Mouse (Mus musculus): ENCODE results near the gene Ttn. TPM values are rescaled to one million over a fixed set of nuclear protein-coding genes. Genes with fewer than 3 reads are reported as not detected.
A peak's percentile ranks its signal among the peaks of the same experiment; 100 is the strongest.

Ttn gene
- polyA plus RNA-seq, 1 experiment: 0.04 TPM

DNA sequence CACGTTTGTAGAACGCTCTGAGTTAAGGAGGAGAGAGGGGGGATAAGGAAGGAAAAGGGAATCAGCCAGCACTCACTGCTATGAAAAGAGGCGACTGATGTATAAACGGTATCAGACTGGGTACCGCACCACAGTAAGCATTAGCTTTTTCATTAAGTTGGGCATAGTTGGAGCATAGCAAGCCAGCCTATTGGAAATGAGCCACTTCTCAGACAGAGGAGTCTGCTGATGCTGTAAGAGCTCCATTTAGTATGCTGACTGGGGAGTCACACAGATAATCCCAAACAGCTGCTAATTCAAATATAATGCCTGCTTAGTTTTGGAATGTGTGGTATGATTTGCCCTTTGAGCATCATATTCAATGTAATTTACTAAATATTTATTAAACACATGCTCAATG, 2.0 kb upstream of the Ttn start:
- TF ChIP-seq CTCF (IDR thresholded peaks at IDR 0.05; ENCODE audit: borderline replicate concordance, insufficient read depth, low read length) (no peak), POLR2A (IDR thresholded peaks at IDR 0.05; ENCODE audit: low read depth, low read length) (no peak)
- Histone ChIP-seq H3K27ac (ENCODE audit: insufficient read depth, low read length) (no peak overlapping the region), H3K4me3 (ENCODE audit: insufficient read depth, low read length) (no peak overlapping the region), H3K4me1 (ENCODE audit: control insufficient read depth, insufficient read depth, low read length) (no peaks in the 10 kb centered on the region)

DNA sequence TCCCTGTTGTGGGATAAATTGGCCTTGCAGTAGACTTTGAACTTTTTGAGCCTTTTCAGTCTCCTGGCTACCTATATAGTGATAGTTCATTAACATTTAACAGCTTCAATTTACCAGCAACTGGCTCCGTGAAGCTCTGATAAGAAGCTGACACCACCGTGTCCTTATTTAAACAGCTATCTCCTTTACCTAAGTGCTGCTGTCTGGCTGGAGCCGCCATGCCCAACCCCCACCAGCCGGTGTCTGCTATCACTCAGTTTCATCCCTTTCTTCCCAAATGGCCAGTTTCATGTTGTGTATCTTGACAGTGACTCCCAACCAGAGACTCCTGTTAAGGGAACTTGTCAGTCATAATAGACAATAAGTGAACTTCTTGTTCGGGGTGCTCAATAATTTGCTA, 1.3 kb upstream of the Ttn start:
- no peak overlapping the region for H3K4me3 ChIP-seq (ENCODE audit: insufficient read depth, low read length)
- no peak for TF ChIP-seq POLR2A (IDR thresholded peaks at IDR 0.05; ENCODE audit: low read depth, low read length)
- no peak for TF ChIP-seq CTCF (IDR thresholded peaks at IDR 0.05; ENCODE audit: borderline replicate concordance, insufficient read depth, low read length)
- no peak overlapping the region for H3K27ac ChIP-seq (ENCODE audit: insufficient read depth, low read length)
- no peaks in the 10 kb centered on the region for H3K4me1 ChIP-seq (ENCODE audit: control insufficient read depth, insufficient read depth, low read length)

DNA sequence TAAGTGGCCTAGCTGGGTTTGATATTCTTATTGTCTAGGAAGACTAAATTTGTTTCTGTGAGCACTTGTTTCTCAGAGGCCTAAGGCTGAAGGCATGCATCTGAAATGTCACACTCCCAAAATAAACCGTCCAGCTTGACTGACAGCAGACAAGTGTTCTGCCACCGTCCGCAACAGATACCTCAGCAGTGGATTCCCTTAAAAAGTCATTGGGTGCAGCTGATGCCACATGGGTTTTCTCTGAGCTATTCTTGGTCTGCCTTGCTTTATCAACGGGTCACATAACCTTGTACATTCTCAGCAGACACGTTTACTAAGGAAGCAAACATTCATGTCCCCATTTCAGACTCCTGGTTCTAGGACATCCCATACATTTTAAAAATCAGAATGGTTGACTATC, 630 bp downstream of the Ttn start:
- Histone ChIP-seq H3K27ac (ENCODE audit: insufficient read depth, low read length) (no peak overlapping the region), H3K4me1 (ENCODE audit: control insufficient read depth, insufficient read depth, low read length) (no peaks in the 10 kb centered on the region), H3K4me3 (ENCODE audit: insufficient read depth, low read length) (no peak overlapping the region)
- TF ChIP-seq CTCF (IDR thresholded peaks at IDR 0.05; ENCODE audit: borderline replicate concordance, insufficient read depth, low read length) (no peak), POLR2A (IDR thresholded peaks at IDR 0.05; ENCODE audit: low read depth, low read length) (no peak)

DNA sequence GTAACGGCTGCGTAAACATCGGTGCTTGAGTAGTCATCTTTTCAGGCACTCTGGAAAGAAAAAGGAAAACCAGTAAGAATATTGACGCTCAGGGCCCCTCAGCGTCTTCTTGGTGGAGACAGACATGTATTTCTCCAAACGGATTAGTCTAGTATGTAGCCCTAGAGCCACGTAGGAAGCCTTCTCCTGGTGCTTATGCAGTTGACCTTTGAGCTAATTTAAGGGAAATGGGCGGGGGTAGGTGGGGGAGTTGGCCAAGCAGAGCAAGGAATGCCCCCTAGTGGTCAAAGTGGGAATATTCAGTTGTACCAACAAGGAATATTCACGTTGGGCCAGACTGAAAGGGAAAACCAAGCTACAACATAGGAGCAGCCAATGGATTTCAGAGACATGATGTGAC, 2.2 kb downstream of the Ttn start:
- no peak overlapping the region for H3K4me3 ChIP-seq (ENCODE audit: insufficient read depth, low read length)
- H3K4me1 ChIP-seq (ENCODE audit: control insufficient read depth, insufficient read depth, low read length): no peaks in the 10 kb centered on the region
- H3K27ac ChIP-seq (ENCODE audit: insufficient read depth, low read length): no peak overlapping the region
- no peak for TF ChIP-seq POLR2A (IDR thresholded peaks at IDR 0.05; ENCODE audit: low read depth, low read length)
- 0 out of 2 replicates have a peak, but pooled peaks have one; percentile 5 for TF ChIP-seq CTCF (IDR thresholded peaks at IDR 0.05; ENCODE audit: borderline replicate concordance, insufficient read depth, low read length)

DNA sequence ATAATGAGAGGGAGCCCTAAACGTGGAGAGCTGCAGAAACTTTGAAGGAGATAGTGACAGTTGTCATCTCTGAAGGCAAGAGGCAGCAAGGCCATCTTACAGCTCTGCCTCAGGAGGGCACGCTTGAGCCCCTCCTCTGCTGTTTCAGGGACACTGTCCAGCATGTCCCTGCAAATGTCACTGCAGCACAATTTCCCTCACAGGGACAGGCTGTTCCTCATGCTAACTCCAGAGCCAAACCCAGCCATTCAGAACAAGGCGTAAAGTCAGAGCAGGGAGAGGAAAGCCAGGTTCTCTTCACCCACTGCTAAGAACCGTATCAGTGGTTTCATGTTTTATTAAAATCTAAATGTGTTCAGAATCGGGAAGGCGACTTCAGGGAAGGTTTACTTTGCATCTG, 4.7 kb downstream of the Ttn start:
- TF ChIP-seq POLR2A (IDR thresholded peaks at IDR 0.05; ENCODE audit: low read depth, low read length) (no peak), CTCF (IDR thresholded peaks at IDR 0.05; ENCODE audit: borderline replicate concordance, insufficient read depth, low read length) (no peak)
- Histone ChIP-seq H3K4me3 (ENCODE audit: insufficient read depth, low read length) (no peak overlapping the region), H3K27ac (ENCODE audit: insufficient read depth, low read length) (no peak overlapping the region), H3K4me1 (ENCODE audit: control insufficient read depth, insufficient read depth, low read length) (no peaks in the 10 kb centered on the region)

DNA sequence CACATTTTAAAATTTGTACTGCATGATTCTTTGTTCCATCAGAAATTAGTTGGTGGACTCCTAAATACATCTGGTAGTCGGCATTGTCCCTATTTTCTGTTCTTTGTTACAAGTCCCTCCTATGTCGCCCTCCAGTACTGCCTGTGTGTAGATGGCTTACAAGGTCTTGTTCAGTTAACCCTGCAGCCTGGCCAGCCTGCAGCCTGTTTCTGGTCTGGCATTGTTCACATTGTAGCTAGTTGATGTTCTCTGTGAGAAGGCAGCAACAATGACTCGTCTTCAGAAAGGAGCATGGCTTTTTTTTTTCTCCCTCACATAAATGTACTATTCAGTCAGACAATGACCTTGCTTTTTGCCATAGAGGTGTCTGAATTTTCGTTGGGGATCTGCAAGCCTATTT, 10.3 kb downstream of the Ttn start:
- no peak overlapping the region for H3K27ac ChIP-seq (ENCODE audit: insufficient read depth, low read length)
- H3K4me3 ChIP-seq (ENCODE audit: insufficient read depth, low read length): no peak overlapping the region
- TF ChIP-seq POLR2A (IDR thresholded peaks at IDR 0.05; ENCODE audit: low read depth, low read length): no peak
- TF ChIP-seq CTCF (IDR thresholded peaks at IDR 0.05; ENCODE audit: borderline replicate concordance, insufficient read depth, low read length): no peak
- no peaks in the 10 kb centered on the region for H3K4me1 ChIP-seq (ENCODE audit: control insufficient read depth, insufficient read depth, low read length)

DNA sequence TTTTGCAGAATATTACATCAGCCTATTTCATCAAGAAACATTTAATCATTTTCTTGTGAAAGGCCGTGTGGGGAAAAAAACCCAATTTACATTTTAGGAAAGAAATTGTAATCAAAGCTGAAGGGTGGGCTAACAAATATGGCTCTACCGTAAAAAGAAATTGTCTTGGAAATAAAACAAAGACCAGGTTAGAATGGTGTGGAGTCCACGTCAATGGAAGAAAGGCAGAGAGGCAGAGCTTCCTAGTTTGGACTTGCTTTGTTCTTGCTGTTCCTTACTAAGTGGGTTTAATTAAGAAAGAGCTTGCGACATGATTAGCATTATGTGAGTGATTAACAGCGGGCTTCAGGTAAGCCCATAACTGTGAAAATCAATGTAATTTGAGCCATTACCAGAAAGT, 11.3 kb downstream of the Ttn start:
- Histone ChIP-seq H3K27ac (ENCODE audit: insufficient read depth, low read length) (no peak overlapping the region), H3K4me3 (ENCODE audit: insufficient read depth, low read length) (no peak overlapping the region), H3K4me1 (ENCODE audit: control insufficient read depth, insufficient read depth, low read length) (no peaks in the 10 kb centered on the region)
- TF ChIP-seq POLR2A (IDR thresholded peaks at IDR 0.05; ENCODE audit: low read depth, low read length): no peak
- no peak for TF ChIP-seq CTCF (IDR thresholded peaks at IDR 0.05; ENCODE audit: borderline replicate concordance, insufficient read depth, low read length)

DNA sequence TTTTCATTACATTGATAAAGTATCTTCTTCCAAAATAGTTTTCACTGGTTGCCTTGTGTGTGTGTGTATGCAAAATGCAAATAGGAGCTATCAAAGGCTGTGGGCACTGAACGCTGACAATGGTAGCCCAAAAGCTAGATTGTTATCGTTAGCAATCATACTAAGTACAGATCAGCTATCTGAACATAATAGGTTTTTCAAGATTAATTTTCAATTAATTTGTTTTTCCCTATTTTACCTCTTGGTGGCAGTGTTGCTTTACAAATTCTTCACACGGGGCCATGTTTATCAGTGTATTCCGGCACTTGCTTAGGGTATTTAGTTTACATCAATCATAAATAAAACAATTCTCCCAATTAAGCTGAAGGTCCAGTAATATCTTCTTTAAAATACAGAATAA, 11.7 kb downstream of the Ttn start:
- no peak overlapping the region for H3K4me3 ChIP-seq (ENCODE audit: insufficient read depth, low read length)
- no peaks in the 10 kb centered on the region for H3K4me1 ChIP-seq (ENCODE audit: control insufficient read depth, insufficient read depth, low read length)
- TF ChIP-seq CTCF (IDR thresholded peaks at IDR 0.05; ENCODE audit: borderline replicate concordance, insufficient read depth, low read length): no peak
- no peak for TF ChIP-seq POLR2A (IDR thresholded peaks at IDR 0.05; ENCODE audit: low read depth, low read length)

DNA sequence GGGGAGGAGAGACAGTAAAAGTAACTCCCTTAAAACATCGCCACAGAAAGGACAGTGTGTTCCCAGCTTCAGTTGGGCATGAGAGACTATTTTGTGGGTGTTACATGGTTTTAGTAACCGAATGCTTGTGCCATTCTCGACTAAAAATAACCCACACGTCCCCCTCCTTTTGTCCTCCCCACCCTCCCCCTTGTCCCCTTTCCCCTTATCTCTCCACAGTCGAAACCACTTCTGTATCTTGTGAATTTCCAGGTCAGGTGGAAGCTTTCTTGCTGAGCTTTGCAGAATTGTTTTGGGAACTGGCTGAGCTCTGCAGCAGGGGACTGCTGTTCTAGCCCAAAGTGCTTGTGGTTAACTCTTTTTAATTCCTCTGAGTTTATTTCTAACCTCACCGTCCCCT, 12.1 kb downstream of the Ttn start:
- Histone ChIP-seq H3K4me1 (ENCODE audit: control insufficient read depth, insufficient read depth, low read length) (no peaks in the 10 kb centered on the region), H3K4me3 (ENCODE audit: insufficient read depth, low read length) (no peak overlapping the region), H3K27ac (ENCODE audit: insufficient read depth, low read length) (no peak overlapping the region)
- TF ChIP-seq POLR2A (IDR thresholded peaks at IDR 0.05; ENCODE audit: low read depth, low read length): no peak

More for the DNA sequence above, 11.7 kb downstream of the Ttn start:
- no peak overlapping the region for H3K27ac ChIP-seq (ENCODE audit: insufficient read depth, low read length)

DNA sequence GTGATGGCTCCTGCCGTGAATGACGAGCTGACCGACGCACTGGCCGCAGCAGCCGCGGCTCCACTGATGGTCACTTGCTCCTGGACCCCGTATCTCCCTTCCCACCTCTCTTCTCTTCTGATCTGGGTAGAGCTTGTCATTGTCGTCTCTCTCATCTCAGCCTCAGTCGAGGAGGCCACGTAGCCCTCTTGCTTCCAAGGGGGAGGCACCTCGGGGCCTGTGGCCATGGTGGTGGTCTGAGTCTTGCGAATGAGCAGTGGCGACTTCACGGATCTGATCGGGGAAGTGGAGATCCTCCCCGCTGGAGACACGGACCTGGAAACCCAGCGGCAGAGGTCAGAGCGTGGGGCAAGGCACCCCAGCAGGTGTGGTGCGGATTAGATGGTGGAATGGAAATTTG, 12.7 kb downstream of the Ttn start:
- H3K4me1 ChIP-seq (ENCODE audit: control insufficient read depth, insufficient read depth, low read length): no peaks in the 10 kb centered on the region
- no peak for TF ChIP-seq CTCF (IDR thresholded peaks at IDR 0.05; ENCODE audit: borderline replicate concordance, insufficient read depth, low read length)
- no peak for TF ChIP-seq POLR2A (IDR thresholded peaks at IDR 0.05; ENCODE audit: low read depth, low read length)
- no peak overlapping the region for H3K27ac ChIP-seq (ENCODE audit: insufficient read depth, low read length)
- no peak overlapping the region for H3K4me3 ChIP-seq (ENCODE audit: insufficient read depth, low read length)

DNA sequence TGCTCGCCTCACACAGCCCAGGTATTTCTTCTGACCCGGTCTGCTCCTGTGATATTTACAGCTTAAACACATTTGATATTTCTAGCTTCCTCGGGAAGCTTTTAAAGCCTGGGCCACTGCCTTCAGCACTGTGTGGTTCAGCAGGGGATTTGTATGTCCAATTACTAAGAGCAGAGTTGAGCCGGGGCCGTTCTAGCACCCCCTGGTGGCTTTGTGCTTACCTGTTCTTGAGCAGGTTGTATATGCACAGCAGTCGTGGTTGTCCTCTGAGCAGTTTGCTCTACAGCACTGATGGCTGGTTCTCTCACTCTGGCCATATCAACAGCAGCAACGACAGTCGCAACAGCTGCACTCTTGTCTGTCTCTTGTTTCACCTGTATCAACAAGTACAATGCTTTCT, 13.4 kb downstream of the Ttn start:
- no peak for TF ChIP-seq POLR2A (IDR thresholded peaks at IDR 0.05; ENCODE audit: low read depth, low read length)
- TF ChIP-seq CTCF (IDR thresholded peaks at IDR 0.05; ENCODE audit: borderline replicate concordance, insufficient read depth, low read length): peak; percentile 44; the same call in 1 of the 2 replicates
- H3K4me1 ChIP-seq (ENCODE audit: control insufficient read depth, insufficient read depth, low read length): no peaks in the 10 kb centered on the region
- no peak overlapping the region for H3K4me3 ChIP-seq (ENCODE audit: insufficient read depth, low read length)
- no peak overlapping the region for H3K27ac ChIP-seq (ENCODE audit: insufficient read depth, low read length)
